Mouse (Mus musculus): ENCODE results near the gene Traf3ip2.

DNA sequence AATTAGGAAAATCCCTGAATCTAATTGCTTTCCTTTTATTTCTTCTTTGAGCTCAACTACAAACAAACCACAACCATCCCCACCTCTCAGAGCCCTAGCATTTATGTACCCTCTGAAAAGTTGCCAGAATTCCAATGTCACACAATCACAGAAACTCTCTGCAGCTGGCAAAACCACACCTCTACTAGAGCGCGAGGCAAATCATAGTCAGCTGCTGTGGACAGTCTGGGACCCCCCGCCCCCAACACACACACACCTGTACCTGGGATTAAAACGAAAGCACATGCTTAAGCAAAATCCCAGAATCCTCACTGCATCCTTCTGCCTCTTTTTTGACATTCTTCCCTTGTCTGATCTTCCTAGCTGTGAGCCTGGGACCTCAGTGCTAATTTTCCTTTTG lies 13.1 kb upstream of the Traf3ip2 start:
- TF ChIP-seq GATA1 (IDR thresholded peaks at IDR 0.05; ENCODE audit: low read length) (no peak), TAL1 (IDR thresholded peaks at IDR 0.05; ENCODE audit: low read length) (no peak)
